Mouse (Mus musculus): ENCODE measurements at regions not wholly inside any gene's neighbourhood (a gene's known extent, or its start where the extent isn't known, plus 50 kb on each side); places are given as distances from the start of the nearest gene placed in this dataset.

DNA sequence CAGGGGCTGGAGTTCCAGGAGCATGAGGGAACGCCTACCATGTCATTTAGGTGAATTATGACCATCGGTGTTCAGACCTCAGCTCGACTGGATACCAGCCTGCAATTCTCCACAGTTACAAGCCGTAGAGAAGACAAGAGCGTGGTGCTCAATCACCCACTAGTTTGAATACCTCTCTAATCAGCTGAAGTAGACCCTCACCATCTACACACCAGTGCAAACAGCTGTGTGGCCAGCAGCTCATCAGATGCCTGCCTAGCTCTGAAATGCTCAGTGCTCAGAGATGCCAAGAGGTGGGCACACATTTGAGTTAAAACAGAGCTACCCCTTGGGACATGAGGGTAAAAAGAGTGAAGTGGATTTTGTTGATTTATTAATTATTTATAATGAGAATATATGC is 660.2 kb downstream of the Magi1 start:
- DNase-seq (ENCODE audit: low spot score in 2 of 2): no peak

DNA sequence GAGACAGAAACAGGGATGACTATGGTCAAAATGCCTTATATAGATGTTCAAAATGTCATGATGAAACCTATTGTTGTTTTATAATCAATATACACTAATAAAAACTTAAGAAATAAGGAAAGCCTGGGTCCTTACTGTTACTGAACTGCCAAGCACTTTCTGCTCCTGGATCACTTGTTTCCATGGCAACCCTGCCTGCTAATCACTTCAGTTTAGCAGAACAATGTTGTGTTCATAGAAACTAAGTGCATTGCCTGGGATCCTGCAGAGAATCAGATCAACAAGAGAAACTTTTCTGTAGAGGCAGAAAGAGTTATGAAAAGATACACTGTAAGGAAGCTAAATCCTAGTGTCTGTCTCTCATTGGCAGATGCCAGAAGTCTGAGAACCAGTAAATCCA is 666.8 kb downstream of the Magi1 start:
- DNase-seq (ENCODE audit: low spot score in 2 of 2): no peak

DNA sequence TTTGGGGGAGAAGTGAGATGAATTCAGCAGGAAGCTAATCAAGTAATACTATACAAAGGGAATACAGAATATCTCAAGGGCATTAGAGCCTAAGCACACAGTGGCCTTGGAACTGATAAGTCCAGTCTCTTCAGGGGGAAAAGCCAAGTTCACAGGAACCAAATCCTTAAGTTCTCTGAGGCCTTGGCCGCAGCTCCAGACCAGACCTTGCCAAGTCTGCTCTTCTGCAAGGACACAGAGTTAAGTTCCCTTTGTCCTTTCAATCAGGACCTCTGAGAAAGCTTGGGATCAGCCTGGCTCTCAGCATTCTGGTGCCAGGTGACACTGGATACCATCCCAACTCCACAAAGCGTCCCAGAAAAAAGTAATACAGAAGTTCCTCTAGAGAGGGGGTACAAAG is 657.1 kb upstream of the Adamts9 start:
- no peak for DNase-seq (ENCODE audit: low spot score in 2 of 2)

DNA sequence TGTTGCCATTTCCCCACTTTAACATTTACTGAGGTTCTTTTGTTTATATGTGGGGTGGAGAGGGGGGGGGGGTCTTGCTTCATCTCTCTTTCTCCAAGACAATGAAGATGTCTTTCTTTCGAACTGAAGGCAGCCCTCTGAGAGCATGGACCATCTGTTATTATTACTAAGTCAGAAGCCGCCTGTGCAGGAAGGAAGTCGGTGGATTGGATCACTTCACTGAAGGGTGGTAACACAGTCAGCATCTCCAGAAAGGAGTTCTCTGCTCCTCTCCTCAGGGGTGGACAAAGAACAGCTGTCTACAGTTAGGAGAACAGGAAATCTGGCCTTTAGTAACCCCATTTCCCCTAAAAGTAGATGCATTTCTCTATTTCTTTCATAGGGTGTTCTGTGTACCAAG is 656.1 kb upstream of the Adamts9 start:
- no peak for DNase-seq (ENCODE audit: low spot score in 2 of 2)

DNA sequence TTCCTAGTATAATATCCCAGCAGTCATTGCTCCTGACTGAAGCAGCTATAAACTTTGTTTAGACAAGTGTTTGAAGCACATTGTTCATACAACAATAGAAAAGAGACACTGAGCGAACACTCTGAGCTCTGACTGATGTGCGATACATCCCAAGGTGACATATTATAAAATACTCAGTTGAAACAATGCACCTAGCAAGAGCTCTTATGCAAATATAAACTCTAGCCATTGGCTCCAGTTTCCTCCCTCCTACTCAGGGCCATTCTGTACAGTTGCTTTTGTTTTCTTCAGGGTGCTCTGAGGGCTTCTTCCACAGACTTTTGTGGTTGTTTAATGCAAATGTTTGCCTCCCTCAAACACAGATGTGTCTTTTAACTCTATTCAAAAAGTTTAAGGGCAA is 646.6 kb upstream of the Adamts9 start:
- no peak for DNase-seq (ENCODE audit: low spot score in 2 of 2)

DNA sequence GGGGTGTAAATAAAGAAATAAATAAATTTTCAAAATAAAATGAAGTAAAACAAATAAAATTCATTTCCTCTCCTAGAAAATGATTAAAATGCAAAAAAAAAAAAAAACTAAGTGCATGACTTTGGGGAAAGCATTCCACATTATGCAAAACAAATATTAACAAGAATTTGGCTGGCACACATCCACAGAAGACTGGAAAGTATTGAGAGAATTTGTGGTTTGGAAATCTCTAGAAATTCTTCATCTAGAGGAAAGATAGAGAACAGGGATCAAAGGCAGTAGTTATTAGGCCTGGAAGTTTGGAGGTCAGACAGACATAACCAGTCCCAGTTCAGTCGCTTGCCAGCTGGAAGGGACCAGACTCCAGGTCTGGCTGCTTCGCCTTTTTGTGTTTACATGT is 643.6 kb upstream of the Adamts9 start:
- DNase-seq (ENCODE audit: low spot score in 2 of 2): no peak

DNA sequence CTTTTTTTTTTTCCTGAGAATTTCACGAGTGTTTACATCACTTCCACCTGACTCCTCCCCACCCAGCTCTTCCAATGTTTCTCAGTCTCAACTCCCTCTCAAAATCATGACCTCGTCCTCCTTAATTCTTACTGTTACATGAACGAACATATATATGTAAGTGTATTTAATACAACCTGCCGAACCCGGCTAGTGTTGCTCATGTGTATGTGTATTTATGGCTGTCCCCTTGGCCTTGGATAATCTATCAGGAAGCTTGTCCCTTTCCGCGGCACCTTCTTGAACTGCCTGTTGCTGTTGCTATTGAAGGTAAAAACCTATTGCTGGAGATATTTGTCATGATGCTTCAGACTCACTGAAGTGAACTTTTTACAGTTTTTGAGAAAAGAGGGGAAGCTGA is 637.8 kb upstream of the Adamts9 start:
- DNase-seq (ENCODE audit: low spot score in 2 of 2): no peak

DNA sequence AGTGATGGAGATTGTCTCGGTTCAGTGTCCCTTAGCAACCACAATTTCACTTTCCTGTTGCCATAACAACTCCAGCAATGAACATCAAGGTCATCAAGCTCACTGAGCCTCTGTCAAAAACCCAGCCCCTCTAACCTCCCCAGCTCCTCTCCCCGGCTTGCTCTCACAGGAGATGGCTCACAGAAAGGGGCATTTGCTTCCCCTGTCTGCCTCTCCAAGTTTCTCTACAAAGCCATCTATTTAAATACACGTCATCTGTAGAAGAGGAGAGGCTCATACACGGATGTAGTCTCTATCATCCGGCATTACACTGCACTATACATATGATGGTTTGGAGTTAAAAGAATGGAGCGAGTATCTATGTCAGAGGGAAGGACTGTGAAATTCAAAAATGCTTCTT is 637.4 kb upstream of the Adamts9 start:
- no peak for DNase-seq (ENCODE audit: low spot score in 2 of 2)

DNA sequence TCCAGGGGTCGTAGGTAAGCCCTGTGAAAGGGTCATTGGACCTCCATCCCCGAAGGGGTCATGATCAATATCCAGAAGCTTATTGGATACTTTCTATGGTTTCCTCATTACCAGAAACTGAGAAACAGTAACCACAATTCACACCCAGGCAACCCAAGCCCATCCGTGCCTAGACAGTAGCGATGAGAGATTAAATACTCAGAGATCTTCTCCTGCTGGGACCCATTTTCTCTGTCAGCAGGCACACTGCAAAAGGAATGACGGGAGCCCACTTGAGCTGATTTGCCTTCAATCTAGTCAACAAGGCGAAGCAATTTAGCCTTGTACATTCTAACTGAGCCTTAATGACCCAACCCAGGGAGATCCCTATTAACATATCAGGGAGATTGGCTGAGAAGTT is 632.0 kb upstream of the Adamts9 start:
- DNase-seq (ENCODE audit: low spot score in 2 of 2): no peak

DNA sequence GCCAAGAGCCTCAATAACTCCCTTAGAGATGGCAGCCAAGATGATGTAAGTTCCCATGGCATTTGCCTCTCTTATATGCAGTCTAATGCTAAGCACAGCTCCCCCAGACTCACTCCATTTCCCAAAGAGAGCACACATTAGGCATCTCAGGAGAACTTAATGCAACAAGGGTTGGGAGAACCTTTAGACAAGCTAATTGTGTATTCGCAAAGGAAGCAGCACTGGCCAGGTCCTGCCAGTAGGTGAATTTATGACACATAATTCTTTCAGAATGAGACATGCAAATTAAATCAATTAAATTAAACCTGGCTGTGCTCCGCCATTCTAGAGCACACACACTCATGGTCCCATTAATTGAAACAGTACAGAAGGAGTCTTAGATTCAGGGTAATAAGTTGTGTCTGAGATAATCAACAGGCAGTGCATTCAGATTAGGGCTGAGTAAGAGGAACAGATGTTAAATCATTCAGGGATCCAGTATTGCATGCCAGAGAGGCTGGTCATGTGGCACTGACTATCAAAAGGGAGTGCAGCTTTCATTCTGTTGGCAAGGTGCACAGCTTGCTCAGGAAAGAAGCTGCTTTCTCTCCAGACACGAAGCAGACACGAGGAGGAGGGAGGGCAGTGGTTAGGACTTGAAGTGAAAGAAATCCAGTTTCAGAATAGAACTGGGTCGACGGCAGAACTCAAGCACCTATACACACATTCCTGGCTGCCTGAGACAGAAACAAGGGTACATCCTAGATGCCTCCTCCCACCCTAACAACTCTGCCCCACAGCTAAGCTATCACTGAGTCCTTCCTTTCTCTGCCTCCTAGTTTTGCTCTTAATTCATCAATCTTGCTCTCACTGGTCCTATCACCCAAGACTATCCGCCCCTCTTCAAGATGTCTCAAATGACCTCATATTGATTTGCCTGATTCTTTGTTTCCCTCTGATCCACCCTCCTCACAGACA is 630.7 kb upstream of the Adamts9 start:
- DNase-seq (ENCODE audit: low spot score in 2 of 2): no peak

DNA sequence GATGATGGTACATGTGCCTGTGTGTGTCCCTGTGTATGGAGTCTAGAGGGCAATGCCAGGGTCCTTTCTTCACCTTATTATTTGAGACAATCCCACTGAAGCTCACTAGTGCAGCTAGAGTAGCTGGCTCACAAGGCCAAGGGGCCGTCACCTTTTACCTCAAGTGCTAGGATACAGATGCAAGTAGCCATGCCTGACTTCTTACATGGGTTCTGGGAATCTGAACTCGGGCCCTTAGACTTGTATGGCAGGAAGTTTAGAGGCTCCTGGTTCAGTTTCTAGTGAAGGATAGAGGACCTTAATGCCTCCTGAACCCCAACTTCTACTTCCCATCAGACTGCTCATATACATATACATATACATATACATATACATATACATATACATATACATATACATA is 626.6 kb upstream of the Adamts9 start:
- no peak for DNase-seq (ENCODE audit: low spot score in 2 of 2)

DNA sequence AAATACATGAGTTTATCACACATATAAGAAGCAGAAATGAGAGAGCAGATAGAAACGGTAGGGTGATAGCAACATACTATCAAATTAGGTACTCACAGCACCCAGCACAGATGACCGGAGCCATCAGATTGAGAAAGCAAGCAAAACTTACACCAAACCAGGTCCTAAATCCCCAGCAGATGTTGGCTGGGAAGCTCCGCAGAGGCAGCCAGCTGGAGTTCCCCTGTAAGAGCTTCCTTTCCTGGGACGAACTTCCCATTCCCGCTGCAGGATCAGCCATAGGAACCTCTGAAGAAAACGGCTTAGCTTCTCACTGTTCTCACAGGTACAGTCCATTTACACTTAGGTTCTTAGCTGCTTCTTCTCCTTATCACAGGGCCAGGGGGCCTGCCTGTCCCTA is 625.9 kb upstream of the Adamts9 start:
- no peak for DNase-seq (ENCODE audit: low spot score in 2 of 2)

DNA sequence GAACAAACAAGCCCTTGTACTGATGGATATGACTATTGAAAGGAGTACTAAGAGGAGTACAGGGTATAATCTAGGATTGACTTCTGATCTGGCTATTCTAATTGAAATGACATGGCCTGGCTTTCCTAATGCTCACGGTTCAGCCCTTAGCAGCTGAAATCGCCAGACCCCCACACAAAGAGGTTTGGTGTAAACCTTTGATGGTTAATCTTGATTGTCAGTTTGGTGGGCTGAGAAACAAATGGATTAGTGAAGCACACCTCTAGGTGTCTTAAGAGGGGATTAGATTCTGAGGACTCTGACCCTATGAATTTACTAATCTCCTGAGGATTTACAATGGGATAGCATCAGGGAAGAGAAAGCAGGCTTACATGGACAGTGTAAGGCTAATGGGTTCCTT is 623.4 kb upstream of the Adamts9 start:
- DNase-seq (ENCODE audit: low spot score in 2 of 2): no peak

DNA sequence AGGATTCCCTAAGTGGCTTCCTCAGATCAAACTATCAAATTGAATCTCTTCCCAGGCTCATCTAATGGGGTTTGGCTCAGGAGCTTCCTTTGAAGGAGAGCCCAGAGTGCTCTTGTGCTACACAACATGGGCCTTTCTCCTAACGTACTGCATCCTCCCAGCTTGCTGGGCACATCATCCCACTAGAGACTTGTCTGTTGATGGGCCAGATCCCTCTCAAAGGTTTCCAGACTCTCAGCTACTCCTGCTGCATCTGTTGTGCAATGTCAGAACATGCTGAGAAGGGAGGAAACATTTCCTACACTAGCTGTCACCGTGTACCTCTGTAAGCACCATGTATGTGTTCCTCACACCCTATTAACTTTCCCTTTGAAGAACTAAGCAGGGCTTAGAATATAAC is 605.0 kb upstream of the Adamts9 start:
- no peak for DNase-seq (ENCODE audit: low spot score in 2 of 2)

DNA sequence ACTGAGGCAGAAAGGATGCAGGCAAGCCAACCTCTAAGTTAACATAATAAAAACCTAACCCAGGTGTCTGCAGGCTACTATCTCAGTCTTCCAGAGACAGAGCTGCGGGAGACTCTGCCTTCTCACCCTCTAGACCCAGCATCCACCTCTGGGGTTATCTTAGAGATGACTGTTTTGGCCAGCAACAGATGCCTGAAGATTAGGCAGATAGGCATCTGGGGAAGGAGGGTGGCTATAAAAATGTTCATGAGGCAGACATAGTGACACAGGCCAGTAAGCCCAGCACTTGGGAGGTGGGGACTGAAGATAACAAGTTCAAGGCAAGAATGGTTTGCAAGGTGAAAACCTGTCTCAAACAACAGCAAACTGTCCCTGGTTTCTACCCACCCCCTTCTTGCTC is 601.0 kb upstream of the Adamts9 start:
- DNase-seq (ENCODE audit: low spot score in 2 of 2): no peak

DNA sequence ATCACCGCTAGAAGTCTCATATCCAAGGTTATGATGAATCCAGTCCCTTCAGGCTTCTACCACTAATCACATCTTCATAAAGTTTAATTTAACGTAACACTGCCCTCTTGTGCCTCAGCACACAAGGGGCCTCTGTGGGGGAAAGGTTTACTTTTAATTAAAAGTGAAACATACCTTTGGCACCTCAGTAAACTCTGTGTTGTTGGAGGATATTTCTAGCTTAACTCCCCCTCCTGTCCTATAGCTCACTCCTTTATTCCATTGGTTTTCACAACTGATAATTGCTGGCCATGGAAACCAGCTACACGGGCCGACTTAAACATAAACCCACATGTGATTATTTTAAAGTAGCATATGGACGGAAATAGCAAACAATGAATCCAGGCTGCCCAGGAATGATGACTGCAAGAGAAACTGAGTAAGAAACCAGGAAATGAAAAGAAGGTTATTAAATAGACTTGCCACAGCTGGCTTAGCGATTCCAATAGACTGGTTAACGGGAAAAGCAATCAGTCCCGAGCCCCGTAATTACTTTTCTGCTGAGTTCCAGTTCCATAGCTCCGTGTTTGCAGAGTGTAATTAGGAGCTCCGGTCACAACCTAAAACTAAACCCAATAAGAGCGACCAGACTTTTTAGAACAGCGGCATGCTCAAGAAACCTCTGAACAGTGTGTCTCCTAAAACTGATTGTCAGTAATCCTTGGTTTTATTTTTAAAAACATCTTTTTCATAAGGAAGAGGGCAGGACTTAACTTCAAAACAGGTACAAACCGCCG is 600.2 kb upstream of the Adamts9 start:
- DNase-seq (ENCODE audit: low spot score in 2 of 2): no peak

DNA sequence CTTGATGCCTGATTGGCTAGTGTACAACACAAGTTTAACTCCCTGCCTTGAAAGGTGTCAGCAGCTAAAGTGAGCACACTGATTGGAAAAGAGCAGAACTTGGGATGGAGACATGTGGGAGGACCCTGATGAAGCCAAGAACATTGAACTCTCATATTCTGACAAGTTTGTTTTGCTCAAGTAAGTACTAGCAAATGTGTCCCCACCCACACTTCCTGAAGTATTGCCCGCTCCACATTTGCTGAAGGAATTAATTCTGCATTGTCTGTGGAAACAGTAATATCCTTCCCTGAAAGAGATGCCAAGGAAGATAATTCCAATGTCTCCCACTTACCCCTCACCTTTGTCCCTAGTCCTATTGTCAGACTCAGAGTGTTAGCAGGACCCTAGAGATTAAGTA is 596.3 kb upstream of the Adamts9 start:
- no peak for DNase-seq (ENCODE audit: low spot score in 2 of 2)

DNA sequence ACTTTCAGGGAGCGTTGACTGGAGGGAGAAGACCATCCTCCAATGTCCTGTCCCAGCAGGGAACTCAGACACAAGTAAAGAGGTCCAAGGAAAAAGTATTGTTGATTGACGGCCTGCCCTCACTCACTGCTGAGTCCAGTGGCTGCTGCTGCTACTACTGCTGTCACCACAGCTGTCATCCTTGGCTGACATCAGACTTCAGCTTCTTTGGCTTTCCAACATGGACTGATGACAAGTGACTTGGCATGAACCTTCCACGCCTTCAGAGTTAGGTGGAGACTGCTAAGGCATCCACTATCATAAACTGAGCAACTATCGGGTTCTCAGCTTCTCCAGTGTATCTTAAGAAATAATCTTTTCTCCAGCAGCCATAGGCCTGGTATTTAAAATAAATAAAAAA is 595.9 kb upstream of the Adamts9 start:
- no peak for DNase-seq (ENCODE audit: low spot score in 2 of 2)

DNA sequence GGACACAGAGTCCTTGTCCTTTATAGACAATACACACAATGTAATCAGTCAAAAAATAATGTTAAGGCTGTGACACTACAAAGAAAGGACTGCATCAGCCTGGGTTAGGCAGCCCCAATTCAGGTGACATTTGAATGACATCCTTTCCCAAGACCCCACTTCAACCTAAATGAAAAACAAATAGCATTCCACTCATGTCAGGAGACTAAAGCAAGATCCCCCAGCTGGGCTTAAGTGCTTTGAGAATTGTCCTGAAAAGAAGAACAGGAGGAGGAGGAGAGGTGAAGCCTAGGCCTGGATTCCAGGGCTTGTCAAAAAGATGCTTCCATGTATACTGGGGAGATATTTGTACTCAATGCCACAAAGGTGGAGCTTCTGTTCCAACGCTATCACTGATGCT is 594.7 kb upstream of the Adamts9 start:
- no peak for DNase-seq (ENCODE audit: low spot score in 2 of 2)

DNA sequence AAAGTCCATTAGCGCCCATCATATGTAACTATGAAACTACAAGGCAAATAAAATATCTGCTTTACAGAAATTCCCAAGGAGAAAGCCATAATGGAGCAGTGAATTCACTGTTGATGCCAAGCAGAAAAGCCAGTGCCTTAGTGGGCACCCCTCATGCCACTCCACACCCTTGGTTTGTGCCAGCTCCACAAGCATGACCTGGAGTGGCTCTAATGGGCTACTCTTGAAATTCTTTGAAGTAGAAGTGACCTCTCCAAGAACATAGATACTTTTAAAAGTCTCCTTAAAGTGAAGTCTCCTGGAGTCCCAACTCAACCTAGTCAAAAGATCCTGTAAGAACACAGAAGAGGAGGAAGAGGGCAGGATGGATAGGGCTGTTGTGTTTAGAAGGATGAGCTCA is 593.8 kb upstream of the Adamts9 start:
- no peak for DNase-seq (ENCODE audit: low spot score in 2 of 2)

DNA sequence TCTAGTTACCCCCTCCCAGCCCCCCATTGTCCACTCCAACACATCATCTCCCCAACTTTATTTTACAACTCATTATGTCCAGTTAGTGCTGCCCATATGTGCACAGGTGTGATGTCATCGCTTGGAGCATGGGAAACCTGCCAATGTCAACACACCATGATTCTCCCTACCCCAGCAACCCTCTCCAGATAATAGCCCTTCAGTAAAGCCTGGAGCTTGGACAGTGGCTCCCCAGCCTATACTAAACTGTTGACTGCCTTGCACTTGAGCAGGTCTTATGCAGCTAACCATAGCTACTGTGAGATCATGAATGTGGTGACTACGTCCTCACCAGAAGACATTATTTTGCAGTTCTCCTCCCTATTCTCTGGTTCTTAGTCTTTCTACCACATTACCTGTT is 570.5 kb upstream of the Adamts9 start:
- DNase-seq (ENCODE audit: low spot score in 2 of 2): no peak

DNA sequence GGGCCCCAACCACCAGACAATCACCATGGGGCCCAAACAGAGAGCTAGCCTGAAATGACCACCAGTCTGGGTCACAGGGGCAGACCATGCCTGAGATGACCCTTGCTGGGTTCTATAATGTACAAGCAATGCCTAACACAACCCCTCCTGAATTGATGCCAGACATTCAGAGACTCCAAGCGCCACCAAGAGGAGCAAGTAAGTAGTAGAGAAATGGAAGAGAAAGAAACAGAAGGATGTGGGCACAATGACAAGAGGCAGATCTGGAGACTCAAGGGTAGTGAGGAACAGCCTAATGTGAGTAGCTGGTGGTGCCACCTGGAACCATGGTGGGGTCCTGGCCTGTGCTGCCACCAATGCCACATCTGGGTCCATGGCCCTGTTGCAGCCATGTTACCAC is 566.6 kb upstream of the Adamts9 start:
- no peak for DNase-seq (ENCODE audit: low spot score in 2 of 2)

DNA sequence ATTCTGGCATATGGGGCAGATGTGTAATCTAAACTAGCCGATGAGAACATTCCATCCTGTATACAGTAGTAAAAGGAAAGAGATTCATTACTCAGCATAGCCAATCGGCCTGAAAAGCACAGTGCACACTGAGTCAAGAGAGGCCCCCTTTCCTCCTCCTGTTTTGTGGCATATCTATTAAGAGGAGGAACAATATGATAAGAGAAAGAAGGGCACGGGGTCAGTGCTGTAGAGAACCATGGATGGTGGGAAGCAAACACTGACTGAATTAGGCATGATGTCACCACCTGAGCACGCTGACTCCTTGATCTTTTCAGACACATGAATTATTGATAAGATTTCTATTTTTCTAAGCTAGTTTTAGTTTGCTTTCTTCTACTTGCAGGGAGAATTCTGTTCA is 554.5 kb upstream of the Adamts9 start:
- DNase-seq (ENCODE audit: low spot score in 2 of 2): no peak

Measured in adrenal gland, postnatal 4 days (tissue).